Mouse (Mus musculus): ENCODE results near the gene Gm49342.

DNA sequence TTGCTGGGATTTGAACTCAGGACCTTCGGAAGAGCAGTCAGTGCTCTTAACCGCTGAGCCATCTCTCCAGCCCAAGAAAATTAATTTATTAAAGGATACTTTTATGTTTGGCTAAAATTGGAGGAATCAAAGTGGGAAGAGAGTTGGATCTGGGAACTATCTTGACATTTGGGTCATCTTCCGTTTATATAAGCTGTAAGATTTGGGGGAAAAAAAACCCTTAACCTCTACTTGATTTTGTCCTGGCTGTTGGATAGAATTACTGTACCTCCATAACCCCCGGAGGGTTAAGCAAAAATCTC is 39.5 kb upstream of the Gm49342 start:
- TF ChIP-seq CTCF (IDR thresholded peaks at IDR 0.05; ENCODE audit: control insufficient read depth, insufficient read depth, insufficient replicate concordance, low read depth, low read length) = no peak
- TF ChIP-seq POLR2A (IDR thresholded peaks at IDR 0.05; ENCODE audit: control insufficient read depth, low read depth, low read length) = no peak
